Mouse (Mus musculus) layer of hippocampus, adult 2 months (tissue): ENCODE results near the gene Krt31. TPM values are rescaled to one million over a fixed set of nuclear protein-coding genes. Genes with fewer than 3 reads are reported as not detected.

Source experiments
- DNase-seq, 2 experiments: peaks; one replicate each; pipeline ENCODE4 v3.0.0; 2022; ENCODE audit warnings: low spot score in 2 of 2
- H3K27ac ChIP-seq: fragments of 200-600 bp; 2 replicates; pipeline ENCODE4 v1.8.1; 2022
- H3K4me3 ChIP-seq: fragments of 200-600 bp; 2 replicates; pipeline ENCODE4 v1.8.1; 2022; ENCODE audit warnings: mild to moderate bottlenecking
- CTCF ChIP-seq: fragments of 200-600 bp; conservative IDR thresholded peaks from 2 replicates; pipeline ENCODE4 v1.8.1; 2022; ENCODE audit warnings: antibody characterized with exemption, mild to moderate bottlenecking, moderate library complexity
- long read RNA-seq, 2 experiments: library from polyadenylated mRNA; stranded (forward); transcript quantifications; one replicate each; pipeline ENCODE4 v2.0.0; 2021; ENCODE audit warnings: borderline mapping rate in 2 of 2
- total RNA-seq, 2 experiments: library from RNA; stranded (reverse); gene quantifications; 2 replicates each; pipeline ENCODE4 v1.2.3; 2021

Gene Krt31
- total RNA-seq: not detected
- long read RNA-seq, experiment 1: 0 reads
- long read RNA-seq, experiment 2: 0 reads

GRCm38 (mm10) chr11:100050451-100050850, at the start of gene Krt31:
Gene Krt31 (minus strand): TSS chr11:100050551.
- no peak within 1 kb of the TSS for H3K4me3 ChIP-seq
- no peak for DNase-seq
- TF ChIP-seq CTCF: no peak
- no peak within 1 kb of the TSS for H3K27ac ChIP-seq

DNA sequence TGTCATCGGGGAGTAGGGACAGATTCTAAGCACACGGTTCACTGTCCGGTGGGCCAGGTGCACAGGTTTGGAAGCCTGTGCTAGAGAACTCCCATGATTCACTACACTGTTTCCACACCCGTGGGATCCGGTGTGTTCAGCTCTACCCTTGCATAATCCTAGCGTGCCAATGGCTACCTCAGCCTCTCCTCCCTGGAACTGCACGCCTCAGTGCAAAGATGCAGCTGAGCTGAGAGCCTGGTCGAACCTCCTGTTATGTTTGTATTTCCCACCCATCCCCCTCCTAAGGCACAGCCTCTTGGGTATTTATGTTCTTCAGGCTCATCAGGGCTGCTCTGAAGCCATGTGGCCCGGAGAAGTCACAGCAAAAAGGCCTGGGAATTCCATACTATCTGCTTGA, 47.5 kb upstream of the Krt31 start:
- TF ChIP-seq CTCF: no peak
- H3K4me3 ChIP-seq: no peak overlapping the region

GRCm38 (mm10) chr11:100096141-100096540, 45.8 kb upstream of the Krt31 start, which contains the start of gene Krt35:
Gene Krt35 (minus strand): TSS chr11:100096241.
- no peak for DNase-seq

More for the DNA sequence above, 47.5 kb upstream of the Krt31 start:
- DNase-seq: no peak
- H3K27ac ChIP-seq: no peak overlapping the region

DNA sequence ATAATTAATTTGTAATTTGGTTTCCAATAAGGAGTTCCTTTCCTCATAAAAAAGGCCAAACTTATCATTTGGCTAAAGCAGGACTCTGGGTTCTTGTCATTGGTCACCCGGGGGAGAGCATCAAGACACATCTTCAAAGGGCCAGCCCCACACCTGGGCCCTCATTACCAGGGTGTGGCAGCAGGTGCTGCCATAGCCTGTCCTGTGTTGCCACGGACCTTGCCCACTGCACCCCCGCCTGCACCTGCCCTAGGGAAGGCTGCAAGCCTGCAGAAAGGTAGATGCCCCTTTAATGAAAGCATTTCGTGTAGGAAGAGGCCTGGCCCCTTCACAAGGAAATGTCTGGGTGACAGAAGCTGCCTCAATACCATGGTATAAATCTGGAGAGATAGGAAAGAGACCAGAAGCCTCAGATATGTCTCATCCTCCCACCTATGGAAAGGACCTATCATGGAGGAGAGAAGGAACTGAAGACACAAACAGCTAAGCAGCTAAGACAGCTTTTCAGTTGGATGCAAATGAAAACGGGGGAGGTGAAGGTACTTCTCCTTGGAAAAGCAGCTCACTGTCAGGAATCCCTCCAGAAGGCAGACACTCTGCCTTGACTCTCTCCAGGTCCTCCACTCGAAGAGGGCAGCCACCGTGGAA, 38.2 kb upstream of the Krt31 start:
- Histone ChIP-seq H3K4me3 (no peak overlapping the region), H3K27ac (no peak overlapping the region)
- DNase-seq: no peak
- no peak for TF ChIP-seq CTCF

More at GRCm38 (mm10) chr11:100096141-100096540, 45.8 kb upstream of the Krt31 start, which contains the start of gene Krt35:
- H3K27ac ChIP-seq: no peak within 1 kb of the TSS
- no peak within 1 kb of the TSS for H3K4me3 ChIP-seq
- no peak for TF ChIP-seq CTCF

GRCm38 (mm10) chr11:100087861-100088260, 37.5 kb upstream of the Krt31 start, which contains the start of gene Krt32:
Gene Krt32 (minus strand): TSS chr11:100088226.
- TF ChIP-seq CTCF: no peak
- Histone ChIP-seq H3K27ac (no peak within 1 kb of the TSS), H3K4me3 (no peak within 1 kb of the TSS)
- DNase-seq: no peak

DNA sequence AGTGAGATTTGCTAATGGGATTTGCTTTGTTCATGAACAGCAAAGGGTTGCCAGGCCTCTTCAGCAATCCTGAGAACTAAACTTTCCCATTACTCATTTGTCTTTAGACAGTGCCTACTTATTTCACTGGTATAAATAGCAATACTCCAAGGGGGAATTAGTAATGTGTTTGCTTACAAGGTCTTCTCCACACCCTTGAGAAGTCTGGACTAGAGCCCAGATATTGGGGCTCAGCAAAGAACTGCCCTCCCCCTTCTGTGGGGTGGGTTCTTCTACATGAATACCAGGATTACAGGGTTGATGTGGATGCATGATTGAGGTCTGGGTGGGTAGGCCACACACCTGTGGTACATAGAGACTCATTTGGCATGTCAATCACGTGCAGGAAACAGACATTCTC, 23.5 kb upstream of the Krt31 start:
- no peak for TF ChIP-seq CTCF
- Histone ChIP-seq H3K4me3 (no peak overlapping the region), H3K27ac (no peak overlapping the region)
- DNase-seq: no peak

DNA sequence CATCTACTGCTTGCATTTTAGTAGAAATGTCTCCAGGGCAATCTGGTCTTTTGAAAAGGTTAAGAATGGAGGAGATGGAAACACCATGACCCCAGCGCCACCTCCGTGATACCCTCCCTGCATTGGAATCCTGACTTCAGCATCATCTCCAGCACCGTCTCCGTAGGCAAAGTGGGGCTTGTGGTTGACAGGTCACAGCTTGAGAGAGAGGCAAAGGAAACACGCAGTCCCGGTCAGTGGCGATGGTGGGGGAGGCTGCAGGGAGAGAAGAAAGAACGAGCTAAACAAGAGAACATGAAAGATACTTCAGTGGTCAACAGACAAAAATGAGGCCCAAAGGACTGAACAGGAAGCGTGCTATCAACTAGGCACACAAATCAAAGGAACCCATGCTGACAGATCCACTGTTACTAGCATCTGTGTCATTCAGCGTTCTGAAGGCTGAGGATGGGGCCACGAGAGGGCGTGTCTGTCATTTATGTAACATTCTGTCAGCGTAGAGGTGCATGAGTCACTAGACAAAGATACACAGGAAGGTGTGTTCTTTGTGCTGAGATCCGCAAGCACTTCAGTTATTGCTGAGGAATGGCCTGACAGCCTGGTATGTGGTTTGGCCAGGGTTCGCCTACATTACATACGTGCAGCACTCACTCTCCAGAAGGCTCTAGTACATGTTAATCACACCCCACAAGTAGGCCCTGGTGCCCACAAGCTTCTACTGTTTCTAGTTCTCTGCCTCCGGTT, 17.1 kb upstream of the Krt31 start:
- no peak for DNase-seq

GRCm38 (mm10) chr11:100066236-100067010, 16.1 kb upstream of the Krt31 start:
- DNase-seq: no peak
- H3K27ac ChIP-seq: no peak overlapping the region
- no peak overlapping the region for H3K4me3 ChIP-seq
- no peak for TF ChIP-seq CTCF

More for the DNA sequence above, 17.1 kb upstream of the Krt31 start:
- no peak for TF ChIP-seq CTCF
- Histone ChIP-seq H3K27ac (no peak overlapping the region), H3K4me3 (no peak overlapping the region)

- DNase-seq: no peak
- Histone ChIP-seq H3K4me3 (no peak overlapping the region), H3K27ac (no peak overlapping the region)
- TF ChIP-seq CTCF: peak; percentile 46
Observed at GRCm38 (mm10) chr11:100058875-100059274, 8.5 kb upstream of the Krt31 start.

- DNase-seq: no peak
- no peak overlapping the region for H3K27ac ChIP-seq
- no peak for TF ChIP-seq CTCF
Observed at GRCm38 (mm10) chr11:100055686-100056655, 5.6 kb upstream of the Krt31 start.

GRCm38 (mm10) chr11:100047193-100047592, 3.2 kb downstream of the Krt31 start:
- no peak for DNase-seq
- no peak overlapping the region for H3K4me3 ChIP-seq
- no peak for TF ChIP-seq CTCF
- no peak overlapping the region for H3K27ac ChIP-seq

More at GRCm38 (mm10) chr11:100055686-100056655, 5.6 kb upstream of the Krt31 start:
- no peak overlapping the region for H3K4me3 ChIP-seq

DNA sequence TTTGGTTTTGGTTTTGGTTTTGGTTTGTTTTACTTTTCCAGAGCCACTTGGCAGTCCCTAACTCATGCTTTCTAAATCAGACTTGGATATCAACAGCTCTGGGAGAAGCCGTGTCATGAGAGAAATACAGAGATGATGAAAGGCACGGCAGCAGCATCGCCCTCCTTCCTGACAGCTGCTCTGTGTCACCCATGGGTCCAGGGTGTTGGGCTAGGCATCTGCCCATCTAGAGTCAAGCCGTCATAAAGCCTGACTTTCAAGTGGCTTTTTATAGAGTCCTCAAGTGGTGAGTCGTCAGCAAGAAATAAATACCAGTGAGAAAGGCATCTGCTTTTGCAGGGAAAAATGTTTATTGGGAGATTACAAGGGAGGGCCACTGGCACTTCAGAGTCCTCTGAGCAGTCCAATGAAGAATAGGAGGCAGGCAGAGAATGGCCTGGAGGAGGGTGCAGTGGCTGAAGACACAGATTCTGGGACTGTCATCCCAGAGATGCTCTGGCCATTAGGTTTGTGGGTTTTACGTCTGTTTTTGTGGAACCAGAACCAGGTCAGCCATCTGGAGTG, 4.0 kb downstream of the Krt31 start:
- H3K27ac ChIP-seq: no peak overlapping the region
- no peak for TF ChIP-seq CTCF
- no peak for DNase-seq
- no peak overlapping the region for H3K4me3 ChIP-seq
